Mouse (Mus musculus): ENCODE measurements around the gene Sfxn2. TPM values are rescaled to one million over a fixed set of nuclear protein-coding genes. Genes with fewer than 3 reads are reported as not detected.

Gene Sfxn2
- polyA plus RNA-seq, 1 experiment: 6.5 TPM

GRCm38 (mm10) chr19:46527632-46528528 is 45.3 kb upstream of the Sfxn2 start:
- WGBS: 33% methylated on average over 17 of the region's 17 CpGs
- Histone ChIP-seq H3K27me3 (ENCODE audit: control insufficient read depth, insufficient read depth, low read length) (no peaks in the 10 kb centered on the region), H3K27ac (ENCODE audit: control insufficient read depth, insufficient read depth, low read length) (peak overlapping the region; percentile 53), H3K4me3 (ENCODE audit: control insufficient read depth, insufficient read depth, low read length) (peak overlapping the region; percentile 51), H3K4me1 (replicated peaks; ENCODE audit: control insufficient read depth, insufficient read depth, low read length) (peaks cover 87% of the 10 kb centered on the region), H3K36me3 (ENCODE audit: control insufficient read depth, insufficient read depth, low read length) (no peaks in the 10 kb centered on the region)
- DNase-seq: peak; percentile 49
- TF ChIP-seq POLR2A (IDR thresholded peaks at IDR 0.05; ENCODE audit: control insufficient read depth, extremely low read depth, insufficient read depth, low read length, poor library complexity) (no peak), CTCF (IDR thresholded peaks at IDR 0.05; ENCODE audit: borderline replicate concordance, control insufficient read depth, extremely low read depth, insufficient read depth, low read length, poor library complexity) (0 out of 2 replicates have a peak, but pooled peaks have one; percentile 14)

- no peaks in the 10 kb centered on the region for H3K27me3 ChIP-seq (ENCODE audit: control insufficient read depth, insufficient read depth, low read length)
- H3K36me3 ChIP-seq (ENCODE audit: control insufficient read depth, insufficient read depth, low read length): no peaks in the 10 kb centered on the region
- peaks cover 85% of the 10 kb centered on the region for H3K4me1 ChIP-seq (replicated peaks; ENCODE audit: control insufficient read depth, insufficient read depth, low read length)
- DNase-seq: peak; percentile 75
- TF ChIP-seq POLR2A (IDR thresholded peaks at IDR 0.05; ENCODE audit: control insufficient read depth, extremely low read depth, insufficient read depth, low read length, poor library complexity) (no peak), CTCF (IDR thresholded peaks at IDR 0.05; ENCODE audit: borderline replicate concordance, control insufficient read depth, extremely low read depth, insufficient read depth, low read length, poor library complexity) (0 out of 2 replicates have a peak, but pooled peaks have one; percentile 7)
- H3K4me3 ChIP-seq (ENCODE audit: control insufficient read depth, insufficient read depth, low read length): peak overlapping the region; percentile 51
- WGBS: 3% methylated on average over 20 of the region's 20 CpGs
- peak overlapping the region; percentile 53 for H3K27ac ChIP-seq (ENCODE audit: control insufficient read depth, insufficient read depth, low read length)
Observed at GRCm38 (mm10) chr19:46528529-46529213, 44.5 kb upstream of the Sfxn2 start.

- 57% methylated on average over 13 of the region's 13 CpGs for WGBS
- Histone ChIP-seq H3K36me3 (ENCODE audit: control insufficient read depth, insufficient read depth, low read length) (no peaks in the 10 kb centered on the region), H3K4me1 (replicated peaks; ENCODE audit: control insufficient read depth, insufficient read depth, low read length) (peaks cover 73% of the 10 kb centered on the region), H3K27ac (ENCODE audit: control insufficient read depth, insufficient read depth, low read length) (peak overlapping the region; percentile 32; the same call in 1 of the 2 replicates), H3K27me3 (ENCODE audit: control insufficient read depth, insufficient read depth, low read length) (no peaks in the 10 kb centered on the region), H3K4me3 (ENCODE audit: control insufficient read depth, insufficient read depth, low read length) (no peak overlapping the region)
- no peak for DNase-seq
- TF ChIP-seq POLR2A (IDR thresholded peaks at IDR 0.05; ENCODE audit: control insufficient read depth, extremely low read depth, insufficient read depth, low read length, poor library complexity): no peak
Observed at GRCm38 (mm10) chr19:46529601-46530448, 43.3 kb upstream of the Sfxn2 start.

GRCm38 (mm10) chr19:46530449-46530990 is 42.6 kb upstream of the Sfxn2 start:
- Histone ChIP-seq H3K4me3 (ENCODE audit: control insufficient read depth, insufficient read depth, low read length) (no peak overlapping the region), H3K27me3 (ENCODE audit: control insufficient read depth, insufficient read depth, low read length) (no peaks in the 10 kb centered on the region), H3K4me1 (replicated peaks; ENCODE audit: control insufficient read depth, insufficient read depth, low read length) (peaks cover 68% of the 10 kb centered on the region), H3K27ac (ENCODE audit: control insufficient read depth, insufficient read depth, low read length) (no peak overlapping the region), H3K36me3 (ENCODE audit: control insufficient read depth, insufficient read depth, low read length) (no peaks in the 10 kb centered on the region)
- DNase-seq: no peak
- WGBS: 95% methylated on average over 8 of the region's 8 CpGs
- TF ChIP-seq CTCF (IDR thresholded peaks at IDR 0.05; ENCODE audit: borderline replicate concordance, control insufficient read depth, extremely low read depth, insufficient read depth, low read length, poor library complexity) (no peak), POLR2A (IDR thresholded peaks at IDR 0.05; ENCODE audit: control insufficient read depth, extremely low read depth, insufficient read depth, low read length, poor library complexity) (no peak)

GRCm38 (mm10) chr19:46531071-46532030 is 41.8 kb upstream of the Sfxn2 start:
- Histone ChIP-seq H3K36me3 (ENCODE audit: control insufficient read depth, insufficient read depth, low read length) (no peaks in the 10 kb centered on the region), H3K4me1 (replicated peaks; ENCODE audit: control insufficient read depth, insufficient read depth, low read length) (peaks cover 60% of the 10 kb centered on the region), H3K4me3 (ENCODE audit: control insufficient read depth, insufficient read depth, low read length) (no peak overlapping the region), H3K27me3 (ENCODE audit: control insufficient read depth, insufficient read depth, low read length) (no peaks in the 10 kb centered on the region), H3K27ac (ENCODE audit: control insufficient read depth, insufficient read depth, low read length) (peak overlapping the region; percentile 26; the same call in 1 of the 2 replicates)
- DNase-seq: no peak
- TF ChIP-seq CTCF (IDR thresholded peaks at IDR 0.05; ENCODE audit: borderline replicate concordance, control insufficient read depth, extremely low read depth, insufficient read depth, low read length, poor library complexity) (no peak), POLR2A (IDR thresholded peaks at IDR 0.05; ENCODE audit: control insufficient read depth, extremely low read depth, insufficient read depth, low read length, poor library complexity) (no peak)
- 66% methylated on average over 16 of the region's 16 CpGs for WGBS

All from thymus, adult 2 months (tissue).